Mouse (Mus musculus): ENCODE measurements around the gene Tbx3.

- TF ChIP-seq CTCF (IDR thresholded peaks at IDR 0.05; ENCODE audit: control insufficient read depth, insufficient read depth, insufficient read length) (no peak), MAX (IDR thresholded peaks at IDR 0.05) (no peak), MYOG (IDR thresholded peaks at IDR 0.05; ENCODE audit: control insufficient read depth, extremely low read depth, insufficient read length) (no peak)
Observed at GRCm38 (mm10) chr5:119688306-119688705, 17.8 kb downstream of the Tbx3 start.
